Mouse (Mus musculus): Measurements from ENCODE around the gene Ifnl2. TPM values are rescaled to one million over a fixed set of nuclear protein-coding genes. Genes with fewer than 3 reads are reported as not detected.

The Ifnl2 gene
- total and polyA plus RNA-seq, 3 experiments = 0.27 TPM; not detected in 2

- Histone ChIP-seq H3K9me3 (replicated peaks) (no peaks in the 10 kb centered on the region), H3K4me3 (ENCODE audit: low read depth, low read length) (no peak overlapping the region), H3K4me1 (ENCODE audit: insufficient read depth, low read depth, low read length) (no peaks in the 10 kb centered on the region), H3K27me3 (ENCODE audit: insufficient read depth, low read length) (peaks cover under 1% of the 10 kb centered on the region; the same call in 1 of the 2 replicates), H3K36me3 (replicated peaks) (no peaks in the 10 kb centered on the region)
- no peak for ATAC-seq (ENCODE audit: extremely low read depth, insufficient number of reproducible peaks, low FRiP score, poor library complexity, severe bottlenecking)
- no peak for TF ChIP-seq CTCF (IDR thresholded peaks at IDR 0.05; ENCODE audit: low read depth, low read length)
- TF ChIP-seq POLR2AphosphoS5 (IDR thresholded peaks at IDR 0.05; ENCODE audit: insufficient replicate concordance, low read depth, low read length) = no peak
- TF ChIP-seq GATA2 (IDR thresholded peaks at IDR 0.05; ENCODE audit: borderline replicate concordance, low read depth, low read length) = no peak
- no peak for TF ChIP-seq TAL1 (conservative IDR thresholded peaks at IDR 0.05; ENCODE audit: low read depth, low read length)
- TF ChIP-seq GATA1 (IDR thresholded peaks at IDR 0.05; ENCODE audit: borderline replicate concordance, low read length) = no peak
- no peak for DNase-seq (ENCODE audit: low spot score)
Observed at GRCm38 (mm10) chr7:28505585-28505984, 4.7 kb downstream of the Ifnl2 start.

GRCm38 (mm10) chr7:28495426-28495825, 14.8 kb downstream of the Ifnl2 start:
- no peak for DNase-seq (ENCODE audit: low spot score)
- TF ChIP-seq POLR2AphosphoS5 (IDR thresholded peaks at IDR 0.05; ENCODE audit: insufficient replicate concordance, low read depth, low read length) (no peak), GATA2 (IDR thresholded peaks at IDR 0.05; ENCODE audit: borderline replicate concordance, low read depth, low read length) (no peak), TAL1 (conservative IDR thresholded peaks at IDR 0.05; ENCODE audit: low read depth, low read length) (no peak), GATA1 (IDR thresholded peaks at IDR 0.05; ENCODE audit: borderline replicate concordance, low read length) (no peak), CTCF (IDR thresholded peaks at IDR 0.05; ENCODE audit: low read depth, low read length) (no peak)
- Histone ChIP-seq H3K36me3 (replicated peaks) (no peaks in the 10 kb centered on the region), H3K9me3 (replicated peaks) (no peaks in the 10 kb centered on the region), H3K4me1 (ENCODE audit: insufficient read depth, low read depth, low read length) (no peaks in the 10 kb centered on the region), H3K4me3 (ENCODE audit: low read depth, low read length) (no peak overlapping the region), H3K27me3 (ENCODE audit: insufficient read depth, low read length) (peaks cover 7% of the 10 kb centered on the region)
- ATAC-seq (ENCODE audit: extremely low read depth, insufficient number of reproducible peaks, low FRiP score, poor library complexity, severe bottlenecking) = no peak

- H3K9me3 ChIP-seq (replicated peaks) = no peaks in the 10 kb centered on the region
- no peak overlapping the region for H3K4me3 ChIP-seq (ENCODE audit: low read depth, low read length)
- H3K27me3 ChIP-seq (ENCODE audit: insufficient read depth, low read length) = peaks cover 22% of the 10 kb centered on the region
- H3K4me1 ChIP-seq (ENCODE audit: insufficient read depth, low read depth, low read length) = no peaks in the 10 kb centered on the region
- TF ChIP-seq TAL1 (conservative IDR thresholded peaks at IDR 0.05; ENCODE audit: low read depth, low read length) (no peak), CTCF (IDR thresholded peaks at IDR 0.05; ENCODE audit: low read depth, low read length) (no peak), GATA1 (IDR thresholded peaks at IDR 0.05; ENCODE audit: borderline replicate concordance, low read length) (no peak)
- no peaks in the 10 kb centered on the region for H3K36me3 ChIP-seq (replicated peaks)
- DNase-seq (ENCODE audit: low spot score) (no peak), ATAC-seq (ENCODE audit: extremely low read depth, insufficient number of reproducible peaks, low FRiP score, poor library complexity, severe bottlenecking) (no peak)
Observed at GRCm38 (mm10) chr7:28492310-28492709, 17.9 kb downstream of the Ifnl2 start.

- DNase-seq (ENCODE audit: low spot score) (no peak), ATAC-seq (ENCODE audit: extremely low read depth, insufficient number of reproducible peaks, low FRiP score, poor library complexity, severe bottlenecking) (no peak)
- H3K27me3 ChIP-seq (ENCODE audit: insufficient read depth, low read length) = peaks cover 27% of the 10 kb centered on the region
- TF ChIP-seq TAL1 (conservative IDR thresholded peaks at IDR 0.05; ENCODE audit: low read depth, low read length) = no peak
- TF ChIP-seq GATA2 (IDR thresholded peaks at IDR 0.05; ENCODE audit: borderline replicate concordance, low read depth, low read length) = no peak
- TF ChIP-seq POLR2AphosphoS5 (IDR thresholded peaks at IDR 0.05; ENCODE audit: insufficient replicate concordance, low read depth, low read length) = no peak
- TF ChIP-seq GATA1 (IDR thresholded peaks at IDR 0.05; ENCODE audit: borderline replicate concordance, low read length) = no peak
- no peak for TF ChIP-seq CTCF (IDR thresholded peaks at IDR 0.05; ENCODE audit: low read depth, low read length)
- H3K4me3 ChIP-seq (ENCODE audit: low read depth, low read length) = no peak overlapping the region
- H3K4me1 ChIP-seq (ENCODE audit: insufficient read depth, low read depth, low read length) = no peaks in the 10 kb centered on the region
- H3K9me3 ChIP-seq (replicated peaks) = no peaks in the 10 kb centered on the region
- no peaks in the 10 kb centered on the region for H3K36me3 ChIP-seq (replicated peaks)
Observed at GRCm38 (mm10) chr7:28490903-28491302, 19.4 kb downstream of the Ifnl2 start.

- TF ChIP-seq GATA1 (IDR thresholded peaks at IDR 0.05; ENCODE audit: borderline replicate concordance, low read length) (no peak), CTCF (IDR thresholded peaks at IDR 0.05; ENCODE audit: low read depth, low read length) (no peak), TAL1 (conservative IDR thresholded peaks at IDR 0.05; ENCODE audit: low read depth, low read length) (no peak), POLR2AphosphoS5 (IDR thresholded peaks at IDR 0.05; ENCODE audit: insufficient replicate concordance, low read depth, low read length) (no peak), GATA2 (IDR thresholded peaks at IDR 0.05; ENCODE audit: borderline replicate concordance, low read depth, low read length) (no peak)
- no peaks in the 10 kb centered on the region for H3K36me3 ChIP-seq (replicated peaks)
- H3K27me3 ChIP-seq (ENCODE audit: insufficient read depth, low read length) = peaks cover 24% of the 10 kb centered on the region
- H3K4me3 ChIP-seq (ENCODE audit: low read depth, low read length) = no peak overlapping the region
- ATAC-seq (ENCODE audit: extremely low read depth, insufficient number of reproducible peaks, low FRiP score, poor library complexity, severe bottlenecking) = no peak
- no peak for DNase-seq (ENCODE audit: low spot score)
- H3K9me3 ChIP-seq (replicated peaks) = no peaks in the 10 kb centered on the region
- no peaks in the 10 kb centered on the region for H3K4me1 ChIP-seq (ENCODE audit: insufficient read depth, low read depth, low read length)
Observed at GRCm38 (mm10) chr7:28490410-28490809, 19.8 kb downstream of the Ifnl2 start.

- no peak for TF ChIP-seq CTCF (IDR thresholded peaks at IDR 0.05; ENCODE audit: low read depth, low read length)
- TF ChIP-seq GATA1 (IDR thresholded peaks at IDR 0.05; ENCODE audit: borderline replicate concordance, low read length) = no peak
- no peak for TF ChIP-seq POLR2AphosphoS5 (IDR thresholded peaks at IDR 0.05; ENCODE audit: insufficient replicate concordance, low read depth, low read length)
- TF ChIP-seq GATA2 (IDR thresholded peaks at IDR 0.05; ENCODE audit: borderline replicate concordance, low read depth, low read length) = no peak
- TF ChIP-seq TAL1 (conservative IDR thresholded peaks at IDR 0.05; ENCODE audit: low read depth, low read length) = no peak
- no peaks in the 10 kb centered on the region for H3K4me1 ChIP-seq (ENCODE audit: insufficient read depth, low read depth, low read length)
- H3K9me3 ChIP-seq (replicated peaks) = no peaks in the 10 kb centered on the region
- H3K27me3 ChIP-seq (ENCODE audit: insufficient read depth, low read length) = peaks cover 20% of the 10 kb centered on the region
- no peak for DNase-seq (ENCODE audit: low spot score)
- no peak for ATAC-seq (ENCODE audit: extremely low read depth, insufficient number of reproducible peaks, low FRiP score, poor library complexity, severe bottlenecking)
- no peaks in the 10 kb centered on the region for H3K36me3 ChIP-seq (replicated peaks)
- H3K4me3 ChIP-seq (ENCODE audit: low read depth, low read length) = no peak overlapping the region
Observed at GRCm38 (mm10) chr7:28488030-28488491, 22.2 kb downstream of the Ifnl2 start.

Measured in G1E (cell line).